Mouse (Mus musculus) forebrain, embryonic 11.5 days (tissue): Measurements from ENCODE around the gene Sec14l4. TPM values are rescaled to one million over a fixed set of nuclear protein-coding genes. Genes with fewer than 3 reads are reported as not detected.

Experiments used
- ATAC-seq: fragments of 200-750 bp; cut with Nextera tagmentation; replicated peaks from 2 replicates; pipeline ENCODE4 v1.8.0; 2017; ENCODE audit warnings: moderate TSS enrichment; ENCODE audit not compliant: low FRiP score
- DNase-seq: peaks from one replicate; pipeline ENCODE4 v3.0.0-alpha.2; 2017; ENCODE audit warnings: low spot score
- H3K27ac ChIP-seq: fragments of 300-500 bp; sonication (generic); 2 replicates; pipeline ENCODE4 v1.5.1; 2014; ENCODE audit warnings: low read depth, low read length
- H3K27me3 ChIP-seq: fragments of 300-500 bp; sonication (generic); 2 replicates; pipeline ENCODE4 v1.6.1; 2014; ENCODE audit warnings: mild to moderate bottlenecking, low read length, mixed read lengths; ENCODE audit not compliant: control insufficient read depth, insufficient read depth
- H3K36me3 ChIP-seq: fragments of 300-500 bp; sonication (generic); 2 replicates; pipeline ENCODE4 v1.6.1; 2014; ENCODE audit warnings: mild to moderate bottlenecking, low read length, moderate library complexity, mixed read lengths; ENCODE audit not compliant: control insufficient read depth, insufficient read depth
- H3K4me1 ChIP-seq: fragments of 300-500 bp; sonication (generic); replicated peaks from 2 replicates; pipeline ENCODE4 v1.6.1; 2014; ENCODE audit warnings: low read length, mixed read lengths; ENCODE audit not compliant: control insufficient read depth, insufficient read depth
- H3K4me2 ChIP-seq: fragments of 300-500 bp; sonication (generic); 2 replicates; pipeline ENCODE4 v1.6.1; 2014; ENCODE audit warnings: low read depth, mild to moderate bottlenecking, low read length, moderate library complexity, mixed read lengths; ENCODE audit not compliant: severe bottlenecking
- H3K4me3 ChIP-seq: fragments of 300-500 bp; sonication (generic); 2 replicates; pipeline ENCODE4 v1.5.1; 2014; ENCODE audit warnings: low read depth, low read length
- H3K9ac ChIP-seq: fragments of 300-500 bp; sonication (generic); 2 replicates; pipeline ENCODE4 v1.6.1; 2014; ENCODE audit warnings: low read length
- H3K9me3 ChIP-seq: fragments of 300-500 bp; sonication (generic); 2 replicates; pipeline ENCODE4 v1.6.1; 2016; ENCODE audit warnings: low read length, mixed read lengths; ENCODE audit not compliant: control insufficient read depth
- WGBS: fragments of 180-500 bp; shearing (Covaris S2); extraction: QIAGEN DNeasy Blood & Tissue Kit; methylation state at CpG from one replicate; pipeline ENCODE4 v1.1.7; 2014; 5-methylcytosine and 5-hydroxymethylcytosine counted together
- polyA plus RNA-seq: library from polyadenylated mRNA; unstranded; fragments of >200 nt; fragmentation: Nextera tagmentation; extraction: Ambion mirVana; gene quantifications from 2 replicates; pipeline ENCODE4 v1.2.1, GENCODE M21; 2014

The Sec14l4 gene
- polyA plus RNA-seq, 1 experiment from 2014 or later, result not detected

DNA sequence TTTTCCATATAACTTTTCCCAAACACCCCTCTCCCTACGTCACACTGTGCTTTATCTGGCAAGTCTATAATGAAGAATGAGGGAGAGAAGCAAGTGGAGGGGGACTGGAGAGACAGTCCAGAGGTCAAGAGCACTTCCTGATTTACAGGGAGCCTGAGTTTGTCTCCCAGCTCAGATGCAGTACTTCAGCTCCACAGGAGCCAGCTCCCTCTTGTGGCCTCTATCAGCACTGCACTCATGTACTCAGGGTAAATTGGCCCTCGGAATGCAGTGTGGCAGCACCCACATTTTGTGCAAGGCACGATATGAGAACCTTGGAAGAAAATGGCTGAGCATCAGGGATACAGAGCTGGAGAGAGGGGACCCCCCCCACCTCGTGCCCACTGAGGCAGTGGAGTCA is 49.0 kb downstream of the Sec14l4 start:
- Histone ChIP-seq H3K27ac (no peak overlapping the region), H3K4me2 (no peak overlapping the region), H3K36me3 (no peaks in the 10 kb centered on the region), H3K4me3 (no peak overlapping the region), H3K27me3 (no peaks in the 10 kb centered on the region), H3K9me3 (no peaks in the 10 kb centered on the region), H3K4me1 (no peaks in the 10 kb centered on the region), H3K9ac (no peak overlapping the region)
- no peak for ATAC-seq
- WGBS, result 16% methylated on average over 4 of the region's 4 CpGs
- DNase-seq, result peak; percentile 76

DNA sequence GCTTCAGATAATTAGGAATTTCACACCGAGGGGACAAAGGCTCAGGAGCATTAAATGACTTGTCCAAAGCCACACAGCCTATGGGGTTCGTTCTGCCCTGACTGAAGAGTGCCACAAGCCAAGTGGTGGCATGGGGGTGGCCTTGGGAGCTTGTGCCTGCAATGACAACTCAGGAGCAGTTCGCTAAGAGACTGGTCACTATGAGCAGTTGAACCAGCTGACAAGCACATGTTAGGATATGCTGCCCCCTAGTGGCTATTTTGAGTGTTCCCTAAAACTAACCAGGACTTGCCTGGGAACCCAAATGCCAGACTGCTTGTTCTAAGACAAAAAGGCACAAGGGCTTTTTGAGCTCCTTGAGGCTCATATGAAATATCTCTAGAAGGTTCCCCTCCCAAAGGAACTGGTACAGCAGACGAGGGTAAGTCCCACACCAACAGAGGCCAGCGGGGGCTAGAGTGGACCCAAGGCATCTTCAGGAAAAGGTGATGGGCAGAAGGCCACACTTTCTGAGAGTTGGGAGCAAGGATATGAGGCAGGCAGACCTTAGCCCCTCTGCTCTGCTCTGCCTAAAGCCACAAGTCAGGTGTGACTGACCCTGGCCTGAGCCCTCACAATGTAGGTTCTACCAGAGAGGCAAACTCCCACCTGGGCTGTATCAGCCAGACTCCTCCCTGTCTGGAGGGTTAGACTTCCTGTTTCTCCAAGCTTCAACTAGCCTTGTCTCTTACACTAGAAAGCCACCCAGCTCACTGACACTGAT is 52.2 kb downstream of the Sec14l4 start:
- Histone ChIP-seq H3K9me3 (no peaks in the 10 kb centered on the region), H3K9ac (no peak overlapping the region), H3K4me1 (no peaks in the 10 kb centered on the region), H3K4me2 (no peak overlapping the region), H3K27me3 (no peaks in the 10 kb centered on the region), H3K4me3 (no peak overlapping the region), H3K27ac (no peak overlapping the region), H3K36me3 (no peaks in the 10 kb centered on the region)
- DNase-seq (peak; percentile 75), ATAC-seq (no peak)
- WGBS, result 30% methylated on average over 5 of the region's 5 CpGs

DNA sequence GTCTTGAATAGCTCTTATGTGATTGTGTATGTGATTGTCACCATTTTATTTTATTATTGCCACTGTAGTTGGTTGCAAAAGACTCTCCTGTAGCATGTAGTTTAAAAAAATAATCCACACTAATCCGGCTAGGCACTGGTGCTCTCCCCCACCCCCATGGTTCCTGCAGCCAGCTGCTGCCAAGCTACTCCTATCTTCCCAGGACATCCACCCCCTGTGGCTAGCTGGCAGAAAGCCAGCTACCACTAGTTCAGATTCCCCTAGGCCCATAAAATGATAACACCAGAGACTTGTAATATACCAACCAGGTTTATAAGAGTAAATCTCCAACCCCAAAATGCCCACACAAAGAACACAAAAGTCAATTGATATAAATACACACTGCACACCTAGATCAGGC is 55.0 kb downstream of the Sec14l4 start:
- H3K27ac ChIP-seq, result no peak overlapping the region
- ATAC-seq (no peak), DNase-seq (no peak)
- no peaks in the 10 kb centered on the region for H3K27me3 ChIP-seq
- no peak overlapping the region for H3K4me2 ChIP-seq
- H3K4me1 ChIP-seq, result no peaks in the 10 kb centered on the region
- H3K9ac ChIP-seq, result no peak overlapping the region
- no peaks in the 10 kb centered on the region for H3K9me3 ChIP-seq
- no peaks in the 10 kb centered on the region for H3K36me3 ChIP-seq
- H3K4me3 ChIP-seq, result no peak overlapping the region
- 68% methylated on average over 1 of the region's 1 CpGs for WGBS

DNA sequence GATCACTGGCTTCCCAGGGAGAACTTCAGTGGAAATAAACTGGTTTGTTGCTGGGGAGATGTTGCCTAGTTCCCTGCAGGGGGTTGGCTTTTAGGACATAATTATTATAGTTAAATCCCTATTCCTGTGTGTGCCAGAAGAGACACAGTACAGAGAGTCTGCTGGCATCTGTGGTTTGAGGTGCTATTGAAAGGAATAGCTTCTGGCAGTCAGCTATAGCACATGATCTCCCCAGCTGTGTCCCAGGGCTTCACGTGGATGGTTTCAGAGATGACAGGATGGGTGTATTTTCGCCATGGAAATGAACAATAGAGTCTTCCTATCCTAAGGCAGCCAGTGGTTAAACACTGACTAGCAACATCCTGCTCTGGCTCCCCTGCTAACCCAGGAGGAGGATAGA is 56.0 kb downstream of the Sec14l4 start:
- Histone ChIP-seq H3K4me2 (no peak overlapping the region), H3K36me3 (no peaks in the 10 kb centered on the region), H3K4me1 (no peaks in the 10 kb centered on the region), H3K4me3 (no peak overlapping the region), H3K27me3 (no peaks in the 10 kb centered on the region), H3K27ac (no peak overlapping the region), H3K9me3 (no peaks in the 10 kb centered on the region), H3K9ac (no peak overlapping the region)
- WGBS, result 81% methylated on average over 2 of the region's 2 CpGs
- DNase-seq (no peak), ATAC-seq (no peak)

DNA sequence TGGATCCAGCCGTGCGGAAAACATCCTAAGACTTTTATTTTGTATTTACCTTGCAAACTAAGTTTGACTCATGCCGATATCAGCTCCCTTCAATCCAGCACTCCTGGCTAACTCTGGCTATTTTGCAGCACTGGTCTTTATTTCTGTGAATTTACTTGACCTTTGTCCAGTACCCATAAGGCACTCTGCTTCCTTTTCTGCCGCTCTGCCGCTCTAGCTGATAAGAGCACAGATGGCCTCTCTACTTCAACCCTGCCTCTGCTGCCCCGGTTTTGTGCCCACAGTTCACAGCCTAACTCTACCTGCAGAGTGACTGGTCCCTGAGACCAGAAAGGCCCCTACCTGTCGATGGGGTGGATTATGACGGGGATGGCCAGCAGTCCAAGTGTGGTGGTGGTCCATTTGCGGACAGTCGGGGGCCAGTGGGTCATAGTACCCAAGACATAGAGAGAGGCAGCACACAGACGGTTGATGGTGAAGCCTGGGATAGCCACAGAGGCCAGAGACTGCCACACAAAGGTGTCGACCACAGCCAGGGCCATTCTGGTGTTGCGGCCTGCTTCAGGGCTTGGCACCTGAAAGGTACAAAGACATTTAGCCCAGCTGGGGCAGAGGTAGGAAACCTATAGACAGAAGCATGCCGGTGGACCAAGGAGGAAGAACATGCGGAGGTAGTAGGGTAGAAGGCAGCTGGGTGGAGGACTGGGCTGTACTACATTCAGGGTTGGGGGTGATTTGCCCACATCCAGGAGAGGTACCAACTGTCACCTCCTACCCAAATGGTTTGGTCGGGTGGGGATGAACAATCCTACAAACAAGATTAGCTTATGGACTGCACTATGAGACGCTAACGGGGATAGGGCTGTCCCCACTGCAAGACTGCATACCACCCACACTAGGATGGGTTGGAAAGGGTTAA is 62.5 kb downstream of the Sec14l4 start:
- Histone ChIP-seq H3K4me1 (peaks cover 9% of the 10 kb centered on the region; the same call in 1 of the 2 replicates), H3K9me3 (no peaks in the 10 kb centered on the region), H3K36me3 (no peaks in the 10 kb centered on the region), H3K27ac (no peak overlapping the region), H3K4me2 (no peak overlapping the region), H3K4me3 (no peak overlapping the region), H3K9ac (no peak overlapping the region), H3K27me3 (no peaks in the 10 kb centered on the region)
- ATAC-seq (no peak), DNase-seq (no peak)
- 88% methylated on average over 18 of the region's 18 CpGs for WGBS

DNA sequence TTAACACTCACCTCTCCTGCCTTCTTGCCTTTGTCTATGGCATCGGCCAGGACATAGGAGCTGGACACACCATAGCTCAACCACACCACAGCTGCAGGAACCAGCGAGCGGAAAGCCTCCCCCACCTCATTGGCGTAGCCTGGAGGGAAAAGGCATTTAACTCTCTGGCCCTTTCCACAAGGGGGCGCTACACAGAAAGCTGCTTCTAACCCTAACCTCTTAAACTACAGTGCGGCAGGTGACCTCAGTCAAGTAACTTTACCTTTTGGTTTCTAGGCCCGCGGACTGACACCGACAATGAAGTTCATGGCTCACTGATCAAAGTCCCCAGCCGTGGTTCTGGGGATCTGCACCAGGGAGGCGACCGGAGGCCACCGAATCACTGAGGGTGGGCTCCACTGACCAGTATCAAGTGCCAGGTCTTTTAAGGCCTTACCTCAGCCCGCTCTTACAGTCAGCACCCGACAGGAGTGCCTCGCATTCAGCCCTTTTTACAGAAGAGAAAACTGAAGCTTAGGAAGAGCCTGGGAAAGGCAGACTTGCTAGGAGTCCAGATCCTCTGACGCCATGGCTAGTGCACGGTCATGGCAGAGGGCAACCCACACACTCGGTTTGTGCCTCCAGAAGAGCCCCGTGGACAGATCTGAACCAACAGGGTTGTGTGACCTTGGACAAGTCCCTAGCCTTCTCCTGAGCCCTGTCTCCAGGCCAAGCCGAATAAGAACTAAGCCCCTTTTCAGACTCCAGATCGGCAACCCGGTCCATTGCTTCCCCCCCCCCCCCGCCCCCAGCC is 63.3 kb downstream of the Sec14l4 start:
- H3K27me3 ChIP-seq, result no peaks in the 10 kb centered on the region
- H3K9me3 ChIP-seq, result no peaks in the 10 kb centered on the region
- peaks cover 9% of the 10 kb centered on the region; the same call in 1 of the 2 replicates for H3K4me1 ChIP-seq
- ATAC-seq, result no peak
- DNase-seq, result peak; percentile 80
- peak overlapping the region; percentile 51 for H3K4me3 ChIP-seq
- peak overlapping the region; percentile 55 for H3K9ac ChIP-seq
- no peaks in the 10 kb centered on the region for H3K36me3 ChIP-seq
- peak overlapping the region; percentile 90 for H3K4me2 ChIP-seq
- 5% methylated on average over 23 of the region's 24 CpGs for WGBS
- H3K27ac ChIP-seq, result 0 out of 2 replicates have a peak overlapping the region, but pooled peaks have one; percentile 50

DNA sequence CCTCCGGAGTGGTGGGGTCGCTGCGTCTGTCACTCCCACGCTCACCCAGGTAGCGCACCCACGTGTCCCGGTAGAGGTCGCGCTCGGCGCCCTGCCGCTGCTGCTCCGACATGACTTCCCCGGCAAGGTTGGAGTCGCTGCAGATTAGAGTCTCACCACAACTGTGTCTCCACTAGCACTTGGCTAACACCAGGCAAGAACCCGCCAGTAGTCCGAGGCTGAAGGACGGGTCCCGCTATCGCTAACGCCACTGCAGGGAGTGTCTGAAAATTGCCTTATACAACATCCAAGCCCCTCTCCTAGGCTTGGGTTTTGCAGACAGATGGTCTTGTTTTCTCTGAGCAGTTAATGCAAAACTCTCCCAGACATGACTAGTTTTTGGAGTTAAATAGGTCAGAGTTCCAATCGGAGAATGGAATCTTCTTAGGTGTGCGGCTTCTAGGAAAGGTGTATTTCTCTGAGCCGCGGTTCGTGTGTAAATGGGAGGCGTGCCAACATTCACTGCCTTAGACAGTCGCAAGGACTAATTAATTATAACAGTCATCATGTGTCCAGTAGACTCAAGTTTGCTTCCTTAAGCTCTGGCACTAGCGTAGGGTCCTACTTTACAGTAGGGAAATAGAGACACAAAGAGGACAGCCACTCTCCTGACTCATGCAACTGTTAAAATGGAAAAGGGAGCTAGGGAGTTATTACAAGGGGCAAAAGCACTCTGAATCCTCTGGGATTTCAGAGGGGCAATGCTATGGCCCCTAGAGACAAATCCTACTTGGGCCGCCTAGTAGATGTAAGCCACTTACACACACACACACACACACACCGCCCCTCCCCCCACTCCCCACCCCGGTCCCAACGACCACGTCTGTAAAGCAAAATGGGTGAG is 64.2 kb downstream of the Sec14l4 start, which contains the start of gene Mtfp1:
Gene Mtfp1 (minus strand): TSS at position 275 of the 883 bp plus-strand sequence.
- Histone ChIP-seq H3K4me3 (peak within 1 kb of the TSS; percentile 51), H3K4me2 (peak within 1 kb of the TSS; percentile 90), H3K9ac (peak within 1 kb of the TSS; percentile 55), H3K9me3 (no peaks in the 10 kb centered on the region), H3K36me3 (no peaks in the 10 kb centered on the region), H3K27me3 (no peaks in the 10 kb centered on the region), H3K4me1 (peaks cover 9% of the 10 kb centered on the region; the same call in 1 of the 2 replicates), H3K27ac (0 out of 2 replicates have a peak within 1 kb of the TSS, but pooled peaks have one; percentile 50)
- peak; percentile 73 for DNase-seq
- ATAC-seq, result no peak
- 8% methylated on average over 34 of the region's 34 CpGs for WGBS
